Mouse (Mus musculus): ENCODE results near the gene Pcsk4. TPM values are rescaled to one million over a fixed set of nuclear protein-coding genes. Genes with fewer than 3 reads are reported as not detected.

Gene Pcsk4
- polyA plus RNA-seq, 1 experiment = not detected

DNA sequence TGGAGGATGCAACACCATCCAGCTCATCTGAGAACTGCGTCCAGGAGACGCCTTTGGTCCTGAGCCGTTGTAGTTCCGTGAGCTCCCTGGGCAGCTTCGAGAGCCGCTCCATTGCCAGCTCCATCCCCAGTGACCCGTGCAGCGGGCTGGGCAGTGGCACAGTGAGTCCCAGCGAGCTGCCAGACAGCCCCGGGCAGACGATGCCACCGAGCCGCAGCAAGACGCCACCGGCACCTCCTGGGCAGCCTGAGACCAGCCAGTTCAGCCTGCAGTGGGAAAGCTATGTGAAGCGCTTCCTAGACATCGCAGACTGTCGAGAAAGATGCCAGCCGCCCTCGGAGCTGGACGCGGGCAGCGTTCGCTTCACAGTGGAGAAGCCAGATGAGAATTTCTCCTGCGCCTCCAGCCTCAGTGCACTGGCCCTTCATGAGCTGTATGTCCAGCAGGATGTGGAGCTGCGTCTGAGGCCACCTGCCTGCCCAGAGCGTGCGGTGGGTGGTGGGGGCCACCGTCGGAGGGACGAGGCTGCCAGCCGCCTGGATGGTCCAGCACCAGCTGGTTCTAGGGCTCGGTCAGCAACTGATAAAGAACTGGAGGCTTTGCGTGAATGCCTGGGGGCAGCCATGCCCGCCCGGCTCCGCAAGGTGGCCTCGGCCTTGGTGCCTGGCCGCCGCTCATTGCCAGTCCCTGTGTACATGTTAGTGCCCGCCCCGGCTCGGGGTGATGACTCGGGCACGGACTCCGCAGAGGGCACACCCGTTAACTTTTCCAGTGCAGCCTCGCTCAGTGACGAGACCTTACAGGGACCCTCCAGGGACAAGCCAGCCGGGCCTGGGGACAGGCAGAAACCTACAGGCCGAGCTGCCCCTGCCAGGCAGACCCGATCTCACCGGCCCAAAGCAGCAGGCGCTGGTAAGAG, 16.5 kb downstream of the Pcsk4 start:
- TF ChIP-seq CTCF (IDR thresholded peaks at IDR 0.05; ENCODE audit: insufficient read depth, low read depth, low read length) (no peak), POLR2A (IDR thresholded peaks at IDR 0.05; ENCODE audit: insufficient read depth, low read depth, low read length) (no peak)
- H3K27ac ChIP-seq (ENCODE audit: insufficient read depth, low read depth, low read length) = no peak overlapping the region
- 89% methylated on average over 54 of the region's 54 CpGs for WGBS
- peaks cover 39% of the 10 kb centered on the region for H3K4me1 ChIP-seq (ENCODE audit: control insufficient read depth, insufficient read depth, low read length)
- no peak overlapping the region for H3K4me3 ChIP-seq (ENCODE audit: insufficient read depth, low read depth, low read length)

DNA sequence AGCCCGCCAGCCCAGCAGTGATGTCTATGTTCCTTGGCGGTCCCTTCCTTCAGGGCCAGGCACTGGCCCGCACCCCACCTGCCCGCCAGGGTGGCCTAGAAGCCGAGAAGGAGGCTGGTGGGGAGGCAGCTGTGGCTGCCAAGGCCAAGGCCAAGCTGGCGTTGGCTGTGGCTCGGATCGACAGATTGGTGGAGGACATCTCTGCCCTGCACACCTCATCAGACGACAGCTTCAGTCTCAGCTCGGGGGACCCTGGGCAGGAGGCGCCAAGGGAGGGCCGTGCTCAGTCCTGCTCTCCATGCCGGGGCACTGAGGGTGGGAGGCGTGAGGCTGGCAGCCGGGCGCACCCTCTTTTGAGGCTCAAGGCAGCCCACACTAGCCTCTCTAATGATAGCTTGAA, 17.7 kb downstream of the Pcsk4 start:
- peaks cover 26% of the 10 kb centered on the region for H3K4me1 ChIP-seq (ENCODE audit: control insufficient read depth, insufficient read depth, low read length)
- H3K27ac ChIP-seq (ENCODE audit: insufficient read depth, low read depth, low read length) = no peak overlapping the region
- H3K4me3 ChIP-seq (ENCODE audit: insufficient read depth, low read depth, low read length) = no peak overlapping the region
- 88% methylated on average over 16 of the region's 16 CpGs for WGBS
- TF ChIP-seq CTCF (IDR thresholded peaks at IDR 0.05; ENCODE audit: insufficient read depth, low read depth, low read length) (no peak), POLR2A (IDR thresholded peaks at IDR 0.05; ENCODE audit: insufficient read depth, low read depth, low read length) (no peak)

DNA sequence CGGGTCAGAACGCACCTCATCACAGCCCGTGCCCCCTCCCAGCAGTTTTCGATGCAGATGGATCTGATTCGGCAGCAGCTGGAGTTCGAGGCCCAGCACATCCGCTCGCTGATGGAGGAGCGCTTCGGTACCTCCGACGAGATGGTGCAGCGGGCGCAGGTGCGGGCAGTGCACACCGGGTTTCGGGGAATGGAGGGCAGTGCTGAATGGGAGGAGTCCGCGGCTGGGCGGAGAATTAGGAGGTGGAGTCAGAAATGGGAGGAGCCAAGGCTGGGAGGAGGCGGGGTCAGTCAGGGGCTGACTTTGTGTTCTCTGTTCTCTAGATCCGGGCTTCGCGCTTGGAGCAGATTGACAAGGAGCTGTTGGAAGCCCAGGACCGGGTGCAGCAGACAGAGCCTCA, 24.4 kb downstream of the Pcsk4 start:
- H3K27ac ChIP-seq (ENCODE audit: insufficient read depth, low read depth, low read length) = no peak overlapping the region
- peaks cover 23% of the 10 kb centered on the region for H3K4me1 ChIP-seq (ENCODE audit: control insufficient read depth, insufficient read depth, low read length)
- TF ChIP-seq CTCF (IDR thresholded peaks at IDR 0.05; ENCODE audit: insufficient read depth, low read depth, low read length) (no peak), POLR2A (IDR thresholded peaks at IDR 0.05; ENCODE audit: insufficient read depth, low read depth, low read length) (no peak)
- H3K4me3 ChIP-seq (ENCODE audit: insufficient read depth, low read depth, low read length) = no peak overlapping the region
- 54% methylated on average over 25 of the region's 25 CpGs for WGBS

DNA sequence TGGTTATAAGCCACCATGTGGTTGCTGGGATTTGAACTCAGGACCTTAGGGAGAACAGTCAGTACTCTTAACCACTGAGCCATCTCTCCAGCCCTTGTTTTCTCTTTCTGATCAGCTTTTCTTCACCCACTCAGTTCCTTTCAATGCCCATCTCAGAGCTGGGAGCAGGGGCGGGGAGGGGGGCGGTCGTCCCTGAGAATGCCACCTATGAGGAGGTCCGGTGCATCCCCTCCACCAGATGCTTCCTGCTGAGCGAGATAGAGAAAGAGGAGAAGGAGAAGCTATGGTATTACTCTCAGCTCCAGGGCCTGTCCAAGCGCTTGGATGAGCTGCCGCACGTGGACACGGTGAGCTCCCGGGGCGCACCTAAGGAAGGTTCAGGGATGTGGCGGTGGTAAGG, 24.8 kb downstream of the Pcsk4 start:
- Histone ChIP-seq H3K4me3 (ENCODE audit: insufficient read depth, low read depth, low read length) (no peak overlapping the region), H3K27ac (ENCODE audit: insufficient read depth, low read depth, low read length) (no peak overlapping the region), H3K4me1 (ENCODE audit: control insufficient read depth, insufficient read depth, low read length) (peaks cover 27% of the 10 kb centered on the region)
- WGBS = 75% methylated on average over 12 of the region's 12 CpGs
- no peak for TF ChIP-seq POLR2A (IDR thresholded peaks at IDR 0.05; ENCODE audit: insufficient read depth, low read depth, low read length)
- no peak for TF ChIP-seq CTCF (IDR thresholded peaks at IDR 0.05; ENCODE audit: insufficient read depth, low read depth, low read length)

DNA sequence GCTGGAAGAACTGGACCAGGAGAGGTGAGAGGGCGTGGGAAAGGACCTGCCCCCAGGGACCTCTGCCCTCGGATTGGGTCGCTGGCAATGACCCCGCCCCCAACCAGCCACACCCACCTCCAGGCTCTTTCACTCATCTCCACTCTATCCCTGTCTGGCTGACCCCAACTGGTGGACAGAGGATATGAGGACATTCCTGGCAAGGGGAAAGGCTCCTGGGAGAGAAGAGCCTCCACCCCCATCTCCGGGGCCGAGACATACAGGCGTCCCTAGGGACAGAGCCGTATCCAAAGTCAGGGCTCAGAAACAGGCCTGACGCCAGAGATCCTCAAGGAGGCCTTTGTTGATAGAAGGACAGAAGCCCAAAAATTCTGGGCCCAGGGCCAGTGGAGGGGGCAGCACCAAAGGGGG, 26.8 kb downstream of the Pcsk4 start:
- no peak overlapping the region for H3K4me3 ChIP-seq (ENCODE audit: insufficient read depth, low read depth, low read length)
- H3K4me1 ChIP-seq (ENCODE audit: control insufficient read depth, insufficient read depth, low read length) = peaks cover 39% of the 10 kb centered on the region
- no peak overlapping the region; the same call in 1 of the 2 replicates for H3K27ac ChIP-seq (ENCODE audit: insufficient read depth, low read depth, low read length)
- 38% methylated on average over 9 of the region's 9 CpGs for WGBS
- TF ChIP-seq POLR2A (IDR thresholded peaks at IDR 0.05; ENCODE audit: insufficient read depth, low read depth, low read length) (no peak), CTCF (IDR thresholded peaks at IDR 0.05; ENCODE audit: insufficient read depth, low read depth, low read length) (no peak)

DNA sequence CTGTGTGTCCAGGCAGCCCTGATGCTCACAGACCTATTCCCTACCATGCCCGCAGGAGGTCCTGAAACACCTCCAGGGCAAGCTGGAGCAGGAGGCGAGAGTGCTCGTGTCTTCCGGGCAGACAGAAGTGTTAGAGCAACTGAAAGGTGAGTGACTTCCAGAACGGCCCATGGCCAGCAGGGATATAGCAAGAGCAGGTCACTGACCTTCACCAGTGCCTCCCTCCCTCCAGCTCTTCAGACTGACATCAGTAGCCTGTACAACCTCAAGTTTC, 27.3 kb downstream of the Pcsk4 start:
- peaks cover 43% of the 10 kb centered on the region for H3K4me1 ChIP-seq (ENCODE audit: control insufficient read depth, insufficient read depth, low read length)
- 0 out of 2 replicates have a peak overlapping the region, but pooled peaks have one; percentile 1 for H3K4me3 ChIP-seq (ENCODE audit: insufficient read depth, low read depth, low read length)
- 73% methylated on average over 5 of the region's 5 CpGs for WGBS
- peak overlapping the region; percentile 58 for H3K27ac ChIP-seq (ENCODE audit: insufficient read depth, low read depth, low read length)
- TF ChIP-seq CTCF (IDR thresholded peaks at IDR 0.05; ENCODE audit: insufficient read depth, low read depth, low read length) (no peak), POLR2A (IDR thresholded peaks at IDR 0.05; ENCODE audit: insufficient read depth, low read depth, low read length) (no peak)

DNA sequence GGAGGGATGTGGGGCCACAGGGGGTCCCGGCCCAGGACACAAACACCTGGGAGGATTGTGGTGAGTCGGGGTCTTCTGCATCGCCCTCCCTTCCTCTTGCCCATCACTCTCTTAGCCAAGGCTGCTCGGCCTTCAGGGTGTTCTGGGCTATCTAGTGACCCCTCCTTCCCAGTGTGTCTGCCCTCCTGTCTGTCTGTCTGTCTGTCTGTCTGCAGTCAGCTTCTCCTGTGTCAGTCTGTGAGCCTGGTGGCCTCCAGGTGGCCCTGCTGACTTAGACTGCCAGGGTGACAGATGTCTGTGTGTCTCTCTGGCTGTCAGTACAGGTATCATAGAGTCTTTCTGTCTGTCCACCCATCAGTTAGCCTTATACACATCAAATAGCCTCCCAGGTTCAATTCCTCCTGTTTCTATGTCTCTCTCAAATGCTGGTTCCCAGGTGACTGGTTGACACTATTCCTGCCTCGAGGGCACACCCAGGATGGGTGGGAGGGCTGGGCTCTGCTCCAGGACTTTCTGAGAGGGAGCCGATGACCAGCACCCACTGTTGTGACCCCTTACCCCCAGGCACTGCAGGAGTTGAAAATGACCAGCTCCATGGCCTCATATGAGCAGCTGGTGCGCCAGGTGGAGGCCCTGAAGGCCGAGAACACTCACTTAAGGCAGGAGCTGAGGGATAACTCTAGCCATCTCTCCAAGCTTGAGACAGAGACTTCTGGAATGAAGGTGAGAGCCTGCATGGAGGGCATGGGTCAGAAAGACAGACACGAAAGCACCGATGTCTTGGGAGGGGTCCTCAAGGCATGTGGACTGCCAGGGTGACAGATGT, 27.8 kb downstream of the Pcsk4 start:
- H3K4me1 ChIP-seq (ENCODE audit: control insufficient read depth, insufficient read depth, low read length) = peaks cover 49% of the 10 kb centered on the region
- TF ChIP-seq CTCF (IDR thresholded peaks at IDR 0.05; ENCODE audit: insufficient read depth, low read depth, low read length) (no peak), POLR2A (IDR thresholded peaks at IDR 0.05; ENCODE audit: insufficient read depth, low read depth, low read length) (no peak)
- WGBS = 59% methylated on average over 10 of the region's 10 CpGs
- peak overlapping the region; percentile 58 for H3K27ac ChIP-seq (ENCODE audit: insufficient read depth, low read depth, low read length)
- H3K4me3 ChIP-seq (ENCODE audit: insufficient read depth, low read depth, low read length) = peak overlapping the region; percentile 42

DNA sequence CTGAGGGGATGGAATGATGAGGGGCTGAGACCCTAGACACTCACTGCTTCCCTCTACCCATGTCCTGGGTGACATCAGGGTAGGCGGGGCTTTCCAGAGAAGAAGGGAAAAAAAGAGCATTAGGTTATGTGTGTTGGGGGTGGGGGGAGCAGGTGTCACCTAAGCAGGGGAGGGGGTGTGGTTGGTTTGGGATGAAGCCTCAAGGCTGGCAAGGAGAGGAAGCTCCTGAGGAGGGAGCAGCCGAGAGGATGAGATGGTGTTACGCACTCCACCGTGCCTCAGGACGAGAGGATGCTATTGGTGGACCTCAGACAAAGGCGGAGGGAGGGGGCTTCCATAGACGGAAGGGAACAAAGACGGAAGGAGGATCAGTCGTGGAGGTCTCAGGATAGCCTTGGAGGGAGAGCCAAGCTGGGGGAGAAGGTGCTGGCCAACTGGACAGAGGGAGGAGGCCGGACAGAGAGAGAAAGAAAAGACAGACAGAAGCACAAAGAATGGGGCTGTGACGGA, 28.6 kb downstream of the Pcsk4 start:
- 18% methylated on average over 11 of the region's 11 CpGs for WGBS
- H3K4me1 ChIP-seq (ENCODE audit: control insufficient read depth, insufficient read depth, low read length) = peaks cover 55% of the 10 kb centered on the region
- TF ChIP-seq CTCF (IDR thresholded peaks at IDR 0.05; ENCODE audit: insufficient read depth, low read depth, low read length) (no peak), POLR2A (IDR thresholded peaks at IDR 0.05; ENCODE audit: insufficient read depth, low read depth, low read length) (no peak)
- peak overlapping the region; percentile 42 for H3K4me3 ChIP-seq (ENCODE audit: insufficient read depth, low read depth, low read length)
- H3K27ac ChIP-seq (ENCODE audit: insufficient read depth, low read depth, low read length) = peak overlapping the region; percentile 39; the same call in 1 of the 2 replicates

DNA sequence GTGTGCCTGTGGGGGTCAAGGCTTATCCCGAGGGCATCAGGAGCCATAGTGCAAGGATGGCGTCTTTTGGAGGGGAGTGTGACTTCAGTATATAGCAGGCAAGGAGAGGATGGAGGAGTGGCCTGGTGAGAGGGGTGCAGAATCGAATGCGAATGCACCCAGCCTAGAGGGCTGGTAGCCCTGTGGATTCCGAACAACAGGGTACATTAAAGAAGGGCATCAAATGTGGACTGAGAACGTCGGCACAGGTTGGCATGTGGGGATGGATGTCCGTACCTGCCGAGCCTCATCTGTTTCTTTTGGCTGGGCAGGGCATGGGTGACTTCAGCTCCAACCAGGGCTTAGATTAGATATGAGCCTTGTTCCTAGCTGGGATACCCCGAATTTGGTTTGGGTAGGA, 29.5 kb downstream of the Pcsk4 start:
- no peak for TF ChIP-seq POLR2A (IDR thresholded peaks at IDR 0.05; ENCODE audit: insufficient read depth, low read depth, low read length)
- TF ChIP-seq CTCF (IDR thresholded peaks at IDR 0.05; ENCODE audit: insufficient read depth, low read depth, low read length) = no peak
- Histone ChIP-seq H3K4me1 (ENCODE audit: control insufficient read depth, insufficient read depth, low read length) (peaks cover 58% of the 10 kb centered on the region), H3K4me3 (ENCODE audit: insufficient read depth, low read depth, low read length) (peak overlapping the region; percentile 89), H3K27ac (ENCODE audit: insufficient read depth, low read depth, low read length) (peak overlapping the region; percentile 94)
- WGBS = 30% methylated on average over 10 of the region's 10 CpGs
